Mouse (Mus musculus) urinary bladder, postnatal 0 days (tissue): ENCODE data around the gene Slc16a8. TPM values are rescaled to one million over a fixed set of nuclear protein-coding genes. Genes with fewer than 3 reads are reported as not detected.

Experiments used
- polyA plus RNA-seq: library from polyadenylated mRNA; unstranded; fragments of >200 nt; fragmentation: Nextera tagmentation; extraction: Ambion mirVana; gene quantifications from 2 replicates; pipeline ENCODE4 v1.2.1, GENCODE M21; 2015

Gene Slc16a8
- polyA plus RNA-seq: 0.21 and 0.25 TPM in 2 replicates

GRCm38 (mm10) chr15:79254661-79255060 is at the start of gene Slc16a8:
Gene Slc16a8 (minus strand): TSS chr15:79254761.

GRCm38 (mm10) chr15:79285399-79285798 is 30.8 kb upstream of the Slc16a8 start, which contains the start of gene Baiap2l2:
Gene Baiap2l2 (minus strand): TSS chr15:79285537.

GRCm38 (mm10) chr15:79229058-79229821 is 25.3 kb downstream of the Slc16a8 start, which contains the start of the genes Pick1 and Gm49486:
Gene Pick1 (plus strand): TSS chr15:79229173.
Gene Gm49486 (plus strand): TSS chr15:79229391.

Other genes with a start within 250 kb of the Slc16a8 start
- gene H1f0, start 226.3 kb downstream of the Slc16a8 start, polyA plus RNA-seq: 274 and 300 TPM in 2 replicates
- not detected in 2 replicates for gene Galr3, start 212.9 kb downstream of the Slc16a8 start, polyA plus RNA-seq
- 21.2 and 22.3 TPM in 2 replicates for gene Ankrd54, start 191.9 kb downstream of the Slc16a8 start, polyA plus RNA-seq
- 133 and 143 TPM in 2 replicates for gene Eif3l, start 179.6 kb downstream of the Slc16a8 start, polyA plus RNA-seq
- gene Micall1, start 145.9 kb downstream of the Slc16a8 start, polyA plus RNA-seq: 22.6 and 23.7 TPM in 2 replicates
- 249 and 260 TPM in 2 replicates for gene Polr2f, start 113.8 kb downstream of the Slc16a8 start, polyA plus RNA-seq
- 7.5 and 8.7 TPM in 2 replicates for gene 1700088E04Rik, start 113.5 kb downstream of the Slc16a8 start, polyA plus RNA-seq
- 1.3 and 1.8 TPM in 2 replicates for gene Sox10, start 89.5 kb downstream of the Slc16a8 start, polyA plus RNA-seq
- gene Pick1, start 25.6 kb downstream of the Slc16a8 start, polyA plus RNA-seq: 17.8 and 18.8 TPM in 2 replicates
- gene Gm49486, start 25.4 kb downstream of the Slc16a8 start, polyA plus RNA-seq: 0.34 and 0.49 TPM in 2 replicates
- 0.98 and 1.1 TPM in 2 replicates for gene Baiap2l2, start 30.8 kb upstream of the Slc16a8 start, polyA plus RNA-seq
- 8.2 and 8.4 TPM in 2 replicates for gene Pla2g6, start 73.6 kb upstream of the Slc16a8 start, polyA plus RNA-seq
- 6.4 and 10.1 TPM in 2 replicates for gene Maff, start 91.9 kb upstream of the Slc16a8 start, polyA plus RNA-seq
- 43.4 and 48.3 TPM in 2 replicates for gene Tmem184b, start 148.8 kb upstream of the Slc16a8 start, polyA plus RNA-seq
- 41.8 and 51.8 TPM in 2 replicates for gene Csnk1e, start 200.8 kb upstream of the Slc16a8 start, polyA plus RNA-seq